Mouse (Mus musculus): ENCODE results near the gene Doc2g.
A peak's percentile ranks its signal among the peaks of the same experiment; 100 is the strongest.

- TF ChIP-seq MYOD1 (IDR thresholded peaks at IDR 0.05; ENCODE audit: control insufficient read depth in 1 of 3, insufficient read length in 2 of 3, low read depth in 2 of 3) (no peak), POLR2A (IDR thresholded peaks at IDR 0.05; ENCODE audit: insufficient read length, low read depth) (no peak), E2F4 (IDR thresholded peaks at IDR 0.05; ENCODE audit: insufficient read depth) (no peak), POLR2AphosphoS2 (IDR thresholded peaks at IDR 0.05; ENCODE audit: insufficient read length, low read depth) (peak; percentile 12), CEBPB (IDR thresholded peaks at IDR 0.05; ENCODE audit: insufficient read depth, poor library complexity, severe bottlenecking) (no peak)
These were observed at the start of gene Doc2g for GRCm38 (mm10) chr19:4003112-4003511.
